Mouse (Mus musculus): Measurements from ENCODE around the gene Eif5.

Gene Eif5

GRCm38 (mm10) chr12:111565363-111565762 lies 27.5 kb downstream of the Eif5 start:
- DNase-seq (ENCODE audit: low read depth): peak; percentile 39

DNA sequence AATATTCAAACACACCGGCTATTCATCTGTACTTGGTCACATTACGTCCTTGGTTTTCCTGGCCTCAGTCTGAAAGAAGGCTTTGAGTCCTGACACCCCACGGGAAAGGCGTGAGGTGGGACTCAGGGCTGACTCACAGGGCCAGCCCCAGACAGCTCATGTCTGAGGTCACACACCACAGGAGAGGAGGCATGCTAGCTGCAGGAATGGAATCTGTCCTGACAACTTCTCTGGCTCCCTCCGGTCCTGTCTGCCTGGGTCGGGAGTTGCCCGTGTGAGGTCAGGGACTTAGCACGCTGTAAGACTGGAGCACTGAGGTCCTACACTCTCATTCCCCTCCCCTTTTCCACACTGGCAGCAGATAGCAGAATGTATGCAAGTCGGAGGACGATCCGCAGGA lies 31.0 kb downstream of the Eif5 start:
- peak; percentile 74 for DNase-seq (ENCODE audit: low read depth)

- no peak for DNase-seq (ENCODE audit: low read depth)
These were observed 34.6 kb downstream of the Eif5 start for GRCm38 (mm10) chr12:111572406-111572805.

DNA sequence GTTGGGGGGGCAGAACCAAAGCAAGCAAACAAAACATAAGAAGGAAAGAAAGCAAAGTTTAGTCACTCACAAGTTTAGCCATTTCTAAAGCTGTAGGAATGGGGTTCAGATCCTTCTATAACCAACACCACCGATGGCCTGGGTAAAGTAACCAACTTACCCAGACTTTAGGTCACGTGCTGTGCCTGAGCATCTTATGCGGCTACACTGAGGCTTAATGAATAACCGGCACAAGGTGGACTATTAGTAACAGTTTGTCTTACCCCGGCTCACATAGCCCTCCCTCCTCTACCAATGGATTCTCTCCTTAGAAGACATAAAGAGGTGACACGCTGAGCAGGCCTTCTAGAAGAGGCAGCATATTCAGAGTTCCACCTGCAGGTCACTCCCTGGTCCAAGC lies 35.5 kb downstream of the Eif5 start:
- no peak for DNase-seq (ENCODE audit: low read depth)

DNA sequence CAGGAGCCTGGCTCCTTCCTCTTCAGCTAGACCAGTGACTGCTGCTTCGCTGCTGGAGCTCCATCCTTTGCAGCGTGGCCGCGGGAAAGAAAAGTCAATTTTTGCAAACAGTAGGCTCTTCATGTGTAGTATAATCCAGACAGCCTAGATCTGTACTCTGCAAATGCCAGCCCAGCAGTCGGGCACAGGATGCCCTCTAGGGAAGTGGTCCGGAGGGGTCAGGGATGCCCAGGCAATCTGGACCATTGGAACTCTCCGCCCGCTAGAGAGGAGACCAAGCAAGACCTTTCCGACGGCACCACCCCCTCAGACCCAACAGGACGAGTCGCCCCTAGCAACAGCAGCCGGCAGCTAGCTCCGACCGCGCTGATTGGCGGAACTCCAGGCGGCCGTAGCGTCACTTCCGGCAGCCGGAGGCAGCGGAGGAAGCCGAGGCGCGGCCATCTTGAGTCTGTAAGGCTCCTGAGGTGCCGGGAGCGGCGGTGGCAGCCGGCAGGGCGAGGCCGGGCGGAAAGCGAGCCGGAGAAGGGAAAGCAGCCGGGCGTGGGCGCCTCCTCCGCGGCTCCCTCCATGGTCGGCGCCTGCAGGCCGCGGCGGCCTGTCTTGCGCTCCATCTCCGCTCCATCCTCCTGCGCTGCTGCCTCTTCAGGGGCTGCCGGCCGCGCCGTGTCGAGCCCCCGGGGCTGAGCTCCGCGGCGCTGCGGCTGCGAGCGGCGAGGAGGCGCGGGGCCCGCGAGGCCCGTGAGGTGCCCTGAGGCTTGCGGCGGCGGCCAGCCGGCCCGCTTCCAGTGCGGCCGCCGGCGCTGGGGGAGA lies 36.5 kb downstream of the Eif5 start, which contains the start of gene Mark3:
Gene Mark3 (plus strand): TSS at position 450 of the 813 bp plus-strand sequence.
- peak; percentile 99 for DNase-seq (ENCODE audit: low read depth)

DNA sequence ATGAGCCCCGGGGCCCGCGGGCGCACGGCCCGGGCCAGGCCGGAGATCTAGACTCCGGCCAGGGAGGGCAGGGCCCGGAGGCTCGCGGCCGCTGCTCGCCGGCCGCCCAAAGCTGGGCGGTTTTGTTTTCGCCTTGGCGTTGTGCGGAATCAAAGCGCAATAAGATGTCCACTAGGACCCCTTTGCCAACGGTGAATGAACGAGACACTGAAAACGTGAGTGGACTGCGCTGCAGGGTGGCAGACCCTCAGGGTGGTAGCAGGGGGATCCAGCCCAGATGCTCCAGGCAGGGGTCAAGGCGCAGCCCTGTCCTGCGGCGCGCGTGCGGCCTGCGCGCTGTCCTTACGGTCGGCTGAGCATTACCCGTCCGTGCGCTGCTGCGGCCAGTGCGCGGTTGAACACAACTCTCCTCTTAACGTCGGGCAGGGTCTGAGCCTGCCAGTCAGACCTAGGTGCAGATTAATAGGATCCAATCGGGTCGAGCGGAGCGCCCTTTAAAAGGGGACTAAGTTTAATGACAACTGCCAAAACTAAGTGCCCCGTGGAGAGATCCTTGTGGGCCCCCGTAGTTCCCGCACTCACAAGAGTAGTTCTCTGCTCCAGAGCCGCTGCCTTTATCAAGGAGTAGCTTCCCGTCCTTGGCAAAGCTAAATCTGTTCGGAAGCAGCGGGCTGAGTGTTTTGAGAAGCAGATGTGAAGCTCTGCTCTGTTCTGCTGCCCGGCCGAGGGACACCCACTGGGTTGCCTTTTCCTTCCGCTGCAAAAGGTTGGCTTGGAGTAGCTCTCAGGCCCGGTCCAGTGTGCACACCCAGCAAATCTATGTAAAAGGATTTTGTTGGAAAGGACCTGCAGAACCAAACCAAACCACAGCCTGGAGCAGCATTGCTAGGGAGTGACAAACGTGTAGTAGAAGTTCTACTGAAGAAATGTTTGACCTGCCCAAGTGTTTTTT lies 37.3 kb downstream of the Eif5 start:
- peak; percentile 60 for DNase-seq (ENCODE audit: low read depth)

DNA sequence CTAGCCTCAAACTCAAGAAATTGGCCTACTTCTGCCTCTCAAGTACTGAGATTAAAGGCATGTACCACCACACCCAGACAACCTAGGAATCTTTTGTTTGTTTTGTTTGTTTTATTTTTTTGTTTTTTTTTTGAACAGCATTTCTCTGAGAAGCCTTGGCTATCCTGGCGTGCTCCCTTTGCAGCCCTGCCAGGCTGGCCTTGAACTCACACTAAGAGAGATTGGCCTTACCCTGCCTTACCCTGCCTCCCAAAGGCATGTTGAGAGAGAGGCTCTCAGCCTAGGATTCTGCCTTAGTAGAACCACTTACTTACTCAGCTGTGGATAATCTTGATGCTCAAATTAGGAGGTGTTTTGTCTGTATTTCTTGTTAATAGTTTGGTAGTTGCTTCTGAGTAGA lies 45.2 kb downstream of the Eif5 start:
- no peak for DNase-seq (ENCODE audit: low read depth)

DNA sequence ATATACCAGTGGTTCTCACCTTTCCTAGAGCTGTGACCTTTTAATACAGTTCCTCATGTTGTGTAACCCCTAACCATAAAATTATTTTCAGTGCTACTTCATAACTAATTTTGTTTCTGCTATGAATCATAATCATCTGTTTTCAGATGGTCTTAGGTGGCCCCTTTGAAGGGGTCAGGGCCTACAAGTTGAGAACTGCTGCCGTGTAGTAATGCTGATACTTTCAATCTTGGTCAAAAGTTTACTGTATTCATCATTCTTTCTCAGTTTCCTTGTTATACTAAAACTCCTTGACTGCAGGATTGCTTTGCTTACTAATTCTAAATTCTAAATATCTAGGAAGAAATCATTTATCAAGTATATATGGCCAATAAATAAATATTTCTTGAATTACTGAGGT lies 46.6 kb downstream of the Eif5 start:
- no peak for DNase-seq (ENCODE audit: low read depth)

- no peak for DNase-seq (ENCODE audit: low read depth)
These were observed 49.4 kb downstream of the Eif5 start for GRCm38 (mm10) chr12:111587252-111587651.

DNA sequence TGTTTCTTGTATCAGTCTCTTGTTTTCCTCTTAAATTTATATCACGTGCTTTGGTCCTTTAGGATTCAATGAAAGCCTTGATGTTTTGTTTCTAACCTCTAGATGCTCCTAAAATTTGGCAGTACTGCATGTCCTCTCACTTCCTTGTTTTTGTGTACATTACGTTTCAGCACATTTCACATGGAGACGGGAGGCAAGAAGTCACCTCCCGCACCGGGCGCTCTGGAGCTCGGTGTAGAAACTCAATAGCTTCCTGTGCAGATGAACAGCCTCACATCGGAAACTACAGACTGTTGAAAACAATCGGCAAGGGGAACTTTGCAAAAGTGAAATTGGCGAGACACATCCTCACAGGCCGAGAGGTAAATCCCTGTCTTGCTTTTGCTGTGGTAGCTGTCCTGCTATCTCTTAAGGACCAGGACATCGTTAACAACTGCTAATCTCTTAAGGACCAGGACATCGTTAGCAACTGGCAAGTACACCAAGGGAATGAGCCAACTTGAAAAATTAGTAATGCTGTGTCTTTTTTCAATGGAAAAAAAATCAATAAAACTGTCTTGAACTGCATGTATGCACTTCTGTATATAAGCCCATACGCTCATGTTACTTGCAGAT lies 54.7 kb downstream of the Eif5 start:
- no peak for DNase-seq (ENCODE audit: low read depth)

DNA sequence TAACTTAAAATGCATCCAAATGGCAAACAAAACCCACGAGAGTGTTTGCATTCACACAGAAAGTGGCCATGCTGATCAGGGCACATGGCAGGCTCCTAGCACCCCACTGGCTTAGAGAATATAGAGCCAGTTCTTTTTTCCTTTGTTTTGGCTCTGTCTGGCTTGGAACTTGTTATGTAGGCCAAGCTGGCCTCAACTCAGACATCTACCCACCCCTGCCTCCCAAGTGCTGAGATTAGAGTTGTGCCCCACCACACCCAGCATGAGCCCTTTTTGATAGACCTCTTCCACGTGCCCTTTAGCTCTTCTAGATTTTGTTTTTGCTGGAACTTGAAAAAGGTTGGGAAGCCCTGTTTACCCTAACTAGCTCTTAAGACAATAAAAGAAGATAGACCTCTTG lies 56.0 kb downstream of the Eif5 start:
- no peak for DNase-seq (ENCODE audit: low read depth)
